Mouse (Mus musculus) ES-E14 (cell line): ENCODE measurements at regions not wholly inside any gene's neighbourhood (a gene's known extent, or its start where the extent isn't known, plus 50 kb on each side); places are given as distances from the start of the nearest gene placed in this dataset.

Source experiments
- CHD2 ChIP-seq: IDR thresholded peaks from 2 replicates; pipeline ENCODE4 v1.6.1; 2014; ENCODE audit warnings: mild to moderate bottlenecking, low read depth, low read length, inconsistent platforms
- MAFK ChIP-seq: IDR thresholded peaks from 2 replicates; pipeline ENCODE4 v1.6.1; 2014; ENCODE audit warnings: mild to moderate bottlenecking, low read depth, low read length, inconsistent platforms; ENCODE audit not compliant: insufficient read depth
- ZC3H11A ChIP-seq: IDR thresholded peaks from 2 replicates; pipeline ENCODE4 v1.6.1; 2012; ENCODE audit warnings: low read depth, mild to moderate bottlenecking, inconsistent platforms, low read length, borderline replicate concordance
- ZNF384 ChIP-seq: IDR thresholded peaks from 2 replicates; pipeline ENCODE4 v1.6.1; 2012; ENCODE audit warnings: low read depth, low read length, inconsistent platforms

- no peak for TF ChIP-seq ZC3H11A
- TF ChIP-seq MAFK: no peak
- no peak for TF ChIP-seq CHD2
- no peak for TF ChIP-seq ZNF384
Measured at GRCm38 (mm10) chr19:56017524-56017923, 269.4 kb upstream of the Habp2 start.
